Comparison of ENCODE assay signal across 29 mouse cellular contexts in the genomic region with DNA sequence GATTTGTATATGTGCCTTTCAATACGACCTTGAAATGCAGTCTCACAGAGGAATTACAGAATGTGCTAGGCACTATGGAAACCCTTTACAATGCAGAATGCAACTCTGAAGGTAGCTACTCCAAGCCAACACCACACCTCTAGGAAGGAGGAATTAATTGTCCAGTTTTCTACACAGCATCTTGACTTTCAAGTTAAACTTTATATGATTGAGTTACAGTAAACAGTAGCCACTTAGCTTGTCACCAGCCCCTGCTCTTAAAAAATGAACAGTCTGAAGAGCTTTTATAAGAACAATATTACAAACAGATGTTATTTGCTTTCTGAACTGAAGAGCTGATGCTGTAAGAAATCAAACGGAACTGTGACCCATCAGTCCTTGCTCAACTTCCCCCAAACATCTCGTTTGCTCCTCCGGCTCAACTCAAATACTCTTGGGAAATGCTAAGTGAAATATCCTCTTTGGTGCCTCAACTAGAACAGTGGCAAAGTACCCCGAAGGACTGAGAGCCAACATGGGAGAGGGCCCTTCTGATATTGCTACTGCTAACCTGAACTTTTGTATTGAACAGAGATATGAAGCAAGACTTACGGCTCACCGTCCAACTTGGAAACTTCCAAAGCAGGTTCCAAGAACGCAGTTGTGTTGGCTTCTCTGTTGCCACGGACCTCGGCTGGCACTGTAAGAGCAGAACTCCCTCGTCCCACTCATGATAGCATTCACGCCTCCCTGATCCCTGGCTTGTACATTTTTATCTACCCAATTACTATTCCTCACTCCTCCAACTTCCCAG. TPM values are rescaled to one million over a fixed set of nuclear protein-coding genes. Genes with fewer than 3 reads are reported as not detected.
DNase-seq lines count a peak whose midpoint lies in the region; ATAC-seq and TF ChIP-seq lines count a peak whose summit lies in the region.
"Had no signal": no experiment of that assay in that cellular context is flagged by ENCODE, and none has a peak within 500 bp of the region (broad histone marks: within the 10 kb centered on the region; RNA-seq: fewer than 3 reads in every experiment).

No protein-coding gene starts in this region.

- no peak overlapping the region for H3K27ac ChIP-seq in lung, embryonic 14.5 days (ENCODE audit: low read depth)
- H3K27ac ChIP-seq: embryonic facial prominence, embryonic 12.5 days; forebrain, embryonic 15.5 days; left cerebral cortex, adult 2 months; liver, embryonic 14.5 days had no signal

- no peaks in the 10 kb centered on the region for H3K36me3 ChIP-seq in lung, embryonic 14.5 days (ENCODE audit: insufficient read depth)
- H3K36me3 ChIP-seq: embryonic facial prominence, embryonic 12.5 days; forebrain, embryonic 15.5 days; G1E had no signal

- no peaks in the 10 kb centered on the region for H3K9me3 ChIP-seq in lung, embryonic 14.5 days (ENCODE audit: low read depth, low read length)
- H3K9me3 ChIP-seq: embryonic facial prominence, embryonic 12.5 days; forebrain, embryonic 15.5 days had no signal

- H3K9ac ChIP-seq in lung, embryonic 14.5 days, result no peak overlapping the region
- H3K9ac ChIP-seq: embryonic facial prominence, embryonic 12.5 days; forebrain, embryonic 15.5 days; liver, embryonic 14.5 days had no signal

- no peak overlapping the region for H3K4me2 ChIP-seq in lung, embryonic 14.5 days
- H3K4me2 ChIP-seq: embryonic facial prominence, embryonic 12.5 days; forebrain, embryonic 15.5 days; heart, embryonic 11.5 days had no signal

- TF ChIP-seq CTCF in lung, embryonic 14.5 days (IDR thresholded peaks at IDR 0.05; ENCODE audit: low read depth), result no peak

- H3K27me3 ChIP-seq in lung, embryonic 14.5 days (ENCODE audit: insufficient read depth, low read length), result no peaks in the 10 kb centered on the region
- H3K27me3 ChIP-seq: embryonic facial prominence, embryonic 12.5 days; forebrain, embryonic 15.5 days; megakaryocyte, embryonic 14.5 days had no signal

- peak; percentile 30 for DNase-seq in adrenal gland, postnatal 10 days
- DNase-seq in adrenal gland, adult 18-20 months (ENCODE audit: low spot score in 2 of 2), result no peak
- DNase-seq in 416B (ENCODE audit: low read depth), result peak; percentile 19
- no peak for DNase-seq in lung, embryonic 14.5 days
- peak; percentile 72 for DNase-seq in lung, postnatal 36 days
- DNase-seq in left cerebral cortex, adult 9 months (ENCODE audit: low spot score in 2 of 2), result no peak
- DNase-seq in kidney, postnatal 36 days, result no peak
- no peak for DNase-seq in layer of hippocampus, adult 8-10 months (ENCODE audit: low spot score in 2 of 2)
- DNase-seq: cerebellum, adult 9-10 months; gastrocnemius, postnatal 25 days; heart, postnatal 10 days; kidney, adult 8-10 months; kidney, postnatal 14 days; layer of hippocampus, adult 9-11 months; midbrain, embryonic 14.5 days; right cerebral cortex, postnatal 14 days; thymus, postnatal 14 days had no signal

- H3K4me1 ChIP-seq in lung, embryonic 14.5 days (ENCODE audit: insufficient read depth), result no peaks in the 10 kb centered on the region
- H3K4me1 ChIP-seq: embryonic facial prominence, embryonic 12.5 days; megakaryocyte, embryonic 14.5 days had no signal

- no peak overlapping the region for H3K4me3 ChIP-seq in lung, embryonic 14.5 days (ENCODE audit: low read depth, low read length)
- H3K4me3 ChIP-seq: embryonic facial prominence, embryonic 12.5 days; erythroblast, embryonic 14.5 days; forebrain, embryonic 15.5 days; left cerebral cortex, adult 2 months; megakaryocyte, embryonic 14.5 days had no signal

- ATAC-seq in lung, embryonic 14.5 days (ENCODE audit: insufficient read depth), result 0 out of 2 replicates have a peak, but pooled peaks have one; percentile 26
- ATAC-seq: activated CD4-positive, CD25-positive, alpha-beta regulatory T cell, adult 4 months; forebrain, embryonic 15.5 days had no signal

- WGBS in lung, embryonic 14.5 days, result 66% methylated on average over 12 of the region's 12 CpGs

RNA-seq across cellular contexts. Expression of gene Slc34a2, which starts 44.2 kb away (rescaled TPM):
- 1 to 10 TPM in 1 of 2 experiments, under 1 TPM in 1; 0.36 to 1.8 TPM for total RNA-seq in adrenal gland, postnatal 10 days (2021)
- not detected for total RNA-seq in adrenal gland, adult 18-20 months (2021)
- polyA plus RNA-seq in lung, embryonic 14.5 days (2014; fragmentation: Nextera tagmentation; extraction: Ambion mirVana), result 0.67 and 0.83 TPM in 2 replicates
- total RNA-seq in layer of hippocampus, adult 8-10 months (2022), result not detected
- total RNA-seq: gastrocnemius, postnatal 25 days; heart, postnatal 10 days; left cerebral cortex, adult 2 months had no signal
- polyA plus RNA-seq: activated CD4-positive, CD25-positive, alpha-beta regulatory T cell, adult 4 months; erythroblast, embryonic 14.5 days; forebrain, embryonic 15.5 days; G1E; heart, embryonic 11.5 days; hindbrain, embryonic 11.5 days; limb, embryonic 11.5 days; midbrain, embryonic 14.5 days; neural tube, embryonic 14.5 days had no signal

Comparison
In these comparisons a context has a peak if more than half of its experiments do, and no peak if none do; other contexts are left out.
1. DNase-seq: peak in adrenal gland, postnatal 10 days (single experiment), 416B (single experiment) and lung, postnatal 36 days (single experiment); none in adrenal gland, adult 18-20 months (0 of 2), lung, embryonic 14.5 days (single experiment), left cerebral cortex, adult 9 months (0 of 2), kidney, postnatal 36 days (0 of 2) and layer of hippocampus, adult 8-10 months (0 of 2).